Mouse (Mus musculus): Measurements from ENCODE around the gene Rad9b. TPM values are rescaled to one million over a fixed set of nuclear protein-coding genes. Genes with fewer than 3 reads are reported as not detected.

Gene Rad9b
- polyA plus RNA-seq, 1 experiment from 2014 or later: 11.1 TPM

DNA sequence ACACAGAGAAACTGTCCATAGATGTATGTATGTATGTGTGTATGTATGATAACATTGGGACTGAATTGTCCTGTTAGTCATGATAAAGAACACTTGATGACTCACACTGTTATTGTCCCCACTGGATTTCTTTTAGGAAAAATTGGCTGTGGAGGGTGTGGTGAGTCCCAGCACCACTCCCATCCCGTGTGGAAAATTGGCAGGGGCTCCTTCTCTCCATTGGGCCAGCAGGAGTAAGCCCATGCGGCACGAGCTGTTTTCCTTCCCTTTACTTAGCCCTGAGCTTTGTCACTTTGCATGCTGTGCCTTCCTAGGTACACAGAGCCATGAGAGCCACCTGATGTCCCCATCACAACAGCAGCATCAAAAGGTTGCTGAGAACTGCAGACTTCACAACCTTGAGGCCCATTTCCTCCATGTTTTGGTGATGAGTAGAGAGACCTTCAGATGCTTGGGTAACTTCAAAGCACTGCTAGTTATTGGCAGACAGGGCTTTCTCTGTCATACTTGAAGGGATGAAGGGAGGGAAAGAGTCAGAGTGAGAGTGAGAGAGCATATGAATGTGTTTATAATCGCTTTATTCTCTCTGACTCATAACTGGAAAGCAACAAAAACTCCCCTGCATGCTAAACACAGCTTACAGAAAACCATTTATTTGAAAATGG, 65.8 kb downstream of the Rad9b start:
- H3K4me2 ChIP-seq (replicated peaks; ENCODE audit: low read depth, low read length): no peak overlapping the region
- H3K36me3 ChIP-seq (ENCODE audit: insufficient read depth, low read length): 0 out of 2 replicates have a peak, but pooled peaks cover 6% of the 10 kb centered on the region
- no peak overlapping the region for H3K27ac ChIP-seq (ENCODE audit: low read length)
- WGBS: 83% methylated on average over 4 of the region's 4 CpGs
- no peaks in the 10 kb centered on the region for H3K27me3 ChIP-seq (ENCODE audit: insufficient read depth, low read length)
- no peaks in the 10 kb centered on the region; the same call in 1 of the 2 replicates for H3K9me3 ChIP-seq (ENCODE audit: low read length)
- H3K4me1 ChIP-seq (ENCODE audit: insufficient read depth, low read length): peaks cover 23% of the 10 kb centered on the region
- H3K9ac ChIP-seq (replicated peaks; ENCODE audit: low read length): no peak overlapping the region
- no peak overlapping the region for H3K4me3 ChIP-seq (ENCODE audit: low read length)
- ATAC-seq (ENCODE audit: low FRiP score, low TSS enrichment): no peak

DNA sequence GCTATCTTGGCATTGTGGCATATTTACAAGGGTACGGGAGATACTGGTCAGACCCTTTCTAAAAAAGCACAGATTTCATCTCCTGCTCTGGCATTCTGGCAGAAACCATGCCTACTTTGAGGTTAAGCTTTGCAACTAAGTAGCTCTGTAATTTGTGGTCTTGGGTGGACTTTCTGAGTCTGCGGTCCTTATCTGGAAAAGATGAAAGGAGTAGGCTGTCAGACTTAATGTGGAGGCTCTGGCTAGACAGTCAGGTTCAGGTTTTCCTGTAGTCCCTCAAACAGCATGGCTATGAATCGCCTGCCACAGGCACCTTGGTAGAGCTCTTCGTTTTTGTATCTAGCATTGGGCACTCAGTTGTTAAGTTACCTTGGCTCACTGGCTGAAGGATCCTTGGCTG, 67.0 kb downstream of the Rad9b start:
- Histone ChIP-seq H3K9me3 (ENCODE audit: low read length) (no peaks in the 10 kb centered on the region; the same call in 1 of the 2 replicates), H3K4me2 (replicated peaks; ENCODE audit: low read depth, low read length) (no peak overlapping the region), H3K27ac (ENCODE audit: low read length) (no peak overlapping the region), H3K9ac (replicated peaks; ENCODE audit: low read length) (no peak overlapping the region), H3K4me1 (ENCODE audit: insufficient read depth, low read length) (peaks cover 24% of the 10 kb centered on the region), H3K4me3 (ENCODE audit: low read length) (no peak overlapping the region), H3K27me3 (ENCODE audit: insufficient read depth, low read length) (no peaks in the 10 kb centered on the region), H3K36me3 (ENCODE audit: insufficient read depth, low read length) (0 out of 2 replicates have a peak, but pooled peaks cover 6% of the 10 kb centered on the region)
- WGBS: 82% methylated on average over 4 of the region's 4 CpGs
- ATAC-seq (ENCODE audit: low FRiP score, low TSS enrichment): no peak

GRCm38 (mm10) chr5:122286191-122286590, 67.8 kb downstream of the Rad9b start:
- Histone ChIP-seq H3K27me3 (ENCODE audit: insufficient read depth, low read length) (no peaks in the 10 kb centered on the region), H3K36me3 (ENCODE audit: insufficient read depth, low read length) (0 out of 2 replicates have a peak, but pooled peaks cover 6% of the 10 kb centered on the region), H3K9me3 (ENCODE audit: low read length) (no peaks in the 10 kb centered on the region; the same call in 1 of the 2 replicates), H3K4me1 (ENCODE audit: insufficient read depth, low read length) (peaks cover 22% of the 10 kb centered on the region), H3K9ac (replicated peaks; ENCODE audit: low read length) (no peak overlapping the region), H3K4me2 (replicated peaks; ENCODE audit: low read depth, low read length) (0 out of 2 replicates have a peak overlapping the region, but pooled peaks have one; percentile 98), H3K27ac (ENCODE audit: low read length) (no peak overlapping the region), H3K4me3 (ENCODE audit: low read length) (peak overlapping the region; percentile 92; the same call in 1 of the 2 replicates)
- WGBS: 81% methylated on average over 10 of the region's 10 CpGs
- ATAC-seq (ENCODE audit: low FRiP score, low TSS enrichment): no peak

DNA sequence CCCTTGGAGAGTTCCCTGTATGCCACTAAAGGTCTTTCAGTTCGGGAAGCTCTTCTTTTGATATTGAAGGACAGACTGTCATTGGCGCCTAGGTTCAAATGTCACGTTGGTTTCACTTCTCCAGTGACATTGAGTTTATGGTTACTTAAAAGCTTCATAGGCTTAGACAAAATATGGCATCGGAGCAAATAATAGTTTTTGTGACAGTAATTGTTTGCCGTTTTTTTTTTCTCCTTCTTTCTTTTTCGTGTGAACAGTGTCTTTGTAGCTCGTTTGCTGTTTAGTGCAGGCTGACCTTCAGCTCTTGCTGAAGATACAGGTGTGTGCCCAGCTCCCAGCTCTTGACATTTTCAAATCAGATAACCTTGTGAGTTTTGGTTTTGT, 68.3 kb downstream of the Rad9b start:
- H3K9me3 ChIP-seq (ENCODE audit: low read length): no peaks in the 10 kb centered on the region; the same call in 1 of the 2 replicates
- peak overlapping the region; percentile 92 for H3K4me3 ChIP-seq (ENCODE audit: low read length)
- 46% methylated on average over 7 of the region's 7 CpGs for WGBS
- H3K4me1 ChIP-seq (ENCODE audit: insufficient read depth, low read length): peaks cover 25% of the 10 kb centered on the region
- no peak overlapping the region for H3K27ac ChIP-seq (ENCODE audit: low read length)
- peak overlapping the region; percentile 98 for H3K4me2 ChIP-seq (replicated peaks; ENCODE audit: low read depth, low read length)
- no peak for ATAC-seq (ENCODE audit: low FRiP score, low TSS enrichment)
- H3K36me3 ChIP-seq (ENCODE audit: insufficient read depth, low read length): 0 out of 2 replicates have a peak, but pooled peaks cover 6% of the 10 kb centered on the region
- H3K9ac ChIP-seq (replicated peaks; ENCODE audit: low read length): peak overlapping the region; percentile 91; the same call in 1 of the 2 replicates
- no peaks in the 10 kb centered on the region for H3K27me3 ChIP-seq (ENCODE audit: insufficient read depth, low read length)

- no peaks in the 10 kb centered on the region for H3K27me3 ChIP-seq (ENCODE audit: insufficient read depth, low read length)
- ATAC-seq (ENCODE audit: low FRiP score, low TSS enrichment): peak; percentile 36; the same call in 1 of the 2 replicates
- under 1% methylated on average over 33 of the region's 34 CpGs for WGBS
- H3K4me3 ChIP-seq (ENCODE audit: low read length): peak overlapping the region; percentile 92
- no peaks in the 10 kb centered on the region; the same call in 1 of the 2 replicates for H3K9me3 ChIP-seq (ENCODE audit: low read length)
- peak overlapping the region; percentile 91 for H3K9ac ChIP-seq (replicated peaks; ENCODE audit: low read length)
- 0 out of 2 replicates have a peak, but pooled peaks cover 6% of the 10 kb centered on the region for H3K36me3 ChIP-seq (ENCODE audit: insufficient read depth, low read length)
- peak overlapping the region; percentile 98 for H3K4me2 ChIP-seq (replicated peaks; ENCODE audit: low read depth, low read length)
- peak overlapping the region; percentile 68 for H3K27ac ChIP-seq (ENCODE audit: low read length)
- peaks cover 31% of the 10 kb centered on the region for H3K4me1 ChIP-seq (ENCODE audit: insufficient read depth, low read length)
Observed at GRCm38 (mm10) chr5:122285029-122285766, 68.8 kb downstream of the Rad9b start.

DNA sequence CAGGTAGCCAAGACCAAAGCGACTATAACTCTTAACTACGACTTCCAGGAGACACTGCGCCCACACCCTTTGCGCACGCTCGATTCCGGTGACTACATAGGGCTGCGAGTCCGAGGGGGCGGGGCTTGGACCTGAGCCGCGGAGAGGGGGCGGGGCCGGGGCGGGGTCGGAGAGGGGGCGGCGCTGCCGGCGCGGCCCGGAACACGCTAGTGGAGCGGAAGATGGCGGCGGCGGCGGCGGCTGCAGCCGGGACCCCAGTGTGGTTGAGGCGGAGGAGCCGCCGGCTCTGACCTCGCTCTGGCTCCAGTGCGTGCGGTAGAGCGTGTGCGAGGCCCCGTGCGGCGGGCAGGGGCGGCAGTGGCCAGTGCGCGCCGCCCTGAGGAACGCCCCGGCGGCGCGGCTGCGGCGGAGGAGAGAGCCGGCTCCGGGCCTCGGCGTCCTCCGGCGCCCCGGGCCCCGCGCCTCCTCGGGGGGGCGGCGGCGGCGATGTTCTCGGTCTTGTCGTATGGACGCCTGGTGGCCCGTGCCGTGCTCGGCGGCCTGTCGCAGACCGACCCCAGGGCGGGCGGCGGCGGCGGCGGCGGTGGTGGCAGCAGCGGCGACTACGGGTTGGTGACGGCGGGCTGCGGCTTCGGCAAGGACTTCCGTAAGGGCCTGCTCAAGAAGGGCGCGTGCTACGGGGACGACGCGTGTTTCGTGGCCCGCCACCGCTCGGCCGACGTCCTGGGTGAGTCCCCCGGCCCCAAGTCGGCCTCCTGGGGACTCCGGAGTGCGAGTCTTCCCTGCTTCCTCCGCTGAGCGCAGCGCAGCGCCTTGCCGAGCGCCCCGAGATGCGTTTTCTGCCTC, 69.6 kb downstream of the Rad9b start, which contains the start of gene Pptc7:
TSS of gene Pptc7 (plus strand) at position 183 of the 846 bp plus-strand sequence.
- 0 out of 2 replicates have a peak, but pooled peaks cover 6% of the 10 kb centered on the region for H3K36me3 ChIP-seq (ENCODE audit: insufficient read depth, low read length)
- H3K9ac ChIP-seq (replicated peaks; ENCODE audit: low read length): peak within 1 kb of the TSS; percentile 91
- H3K4me1 ChIP-seq (ENCODE audit: insufficient read depth, low read length): peaks cover 34% of the 10 kb centered on the region
- no peaks in the 10 kb centered on the region for H3K27me3 ChIP-seq (ENCODE audit: insufficient read depth, low read length)
- peak within 1 kb of the TSS; percentile 92 for H3K4me3 ChIP-seq (ENCODE audit: low read length)
- ATAC-seq (ENCODE audit: low FRiP score, low TSS enrichment): peak; percentile 94
- WGBS: under 1% methylated on average over 86 of the region's 114 CpGs
- H3K9me3 ChIP-seq (ENCODE audit: low read length): no peaks in the 10 kb centered on the region
- peak within 1 kb of the TSS; percentile 68 for H3K27ac ChIP-seq (ENCODE audit: low read length)
- H3K4me2 ChIP-seq (replicated peaks; ENCODE audit: low read depth, low read length): peak within 1 kb of the TSS; percentile 98

DNA sequence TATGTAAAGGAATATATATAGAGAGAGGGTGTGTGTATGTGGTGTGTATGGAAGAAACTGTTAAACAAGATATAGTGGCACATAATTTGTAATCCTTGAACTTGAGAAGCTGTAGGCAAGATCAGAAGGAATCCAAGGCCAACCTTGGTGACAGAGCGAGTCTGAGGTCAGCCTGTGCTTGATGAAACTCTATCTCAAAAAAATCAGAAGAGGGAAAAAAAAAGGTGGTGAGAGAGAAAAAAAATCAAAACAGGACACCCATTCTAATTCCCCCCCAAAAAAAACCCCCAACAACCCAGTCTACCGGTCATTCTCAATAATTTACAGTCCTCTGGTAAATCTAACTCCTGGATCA, 70.2 kb downstream of the Rad9b start:
- H3K9ac ChIP-seq (replicated peaks; ENCODE audit: low read length): no peak overlapping the region
- peak overlapping the region; percentile 98 for H3K4me2 ChIP-seq (replicated peaks; ENCODE audit: low read depth, low read length)
- no peak overlapping the region for H3K27ac ChIP-seq (ENCODE audit: low read length)
- ATAC-seq (ENCODE audit: low FRiP score, low TSS enrichment): no peak
- peaks cover 34% of the 10 kb centered on the region for H3K4me1 ChIP-seq (ENCODE audit: insufficient read depth, low read length)
- H3K4me3 ChIP-seq (ENCODE audit: low read length): peak overlapping the region; percentile 92
- 17% methylated on average over 2 of the region's 2 CpGs for WGBS
- H3K9me3 ChIP-seq (ENCODE audit: low read length): no peaks in the 10 kb centered on the region
- H3K36me3 ChIP-seq (ENCODE audit: insufficient read depth, low read length): 0 out of 2 replicates have a peak, but pooled peaks cover 6% of the 10 kb centered on the region
- H3K27me3 ChIP-seq (ENCODE audit: insufficient read depth, low read length): no peaks in the 10 kb centered on the region

GRCm38 (mm10) chr5:122280827-122281462, 73.1 kb downstream of the Rad9b start:
- peaks cover 30% of the 10 kb centered on the region for H3K4me1 ChIP-seq (ENCODE audit: insufficient read depth, low read length)
- no peaks in the 10 kb centered on the region; the same call in 1 of the 2 replicates for H3K9me3 ChIP-seq (ENCODE audit: low read length)
- WGBS: 20% methylated on average over 19 of the region's 19 CpGs
- peak overlapping the region; percentile 46; the same call in 1 of the 2 replicates for H3K9ac ChIP-seq (replicated peaks; ENCODE audit: low read length)
- no peaks in the 10 kb centered on the region for H3K36me3 ChIP-seq (ENCODE audit: insufficient read depth, low read length)
- H3K4me2 ChIP-seq (replicated peaks; ENCODE audit: low read depth, low read length): peak overlapping the region; percentile 41
- peak overlapping the region; percentile 23; the same call in 1 of the 2 replicates for H3K27ac ChIP-seq (ENCODE audit: low read length)
- peak overlapping the region; percentile 9 for H3K4me3 ChIP-seq (ENCODE audit: low read length)
- ATAC-seq (ENCODE audit: low FRiP score, low TSS enrichment): no peak
- no peaks in the 10 kb centered on the region for H3K27me3 ChIP-seq (ENCODE audit: insufficient read depth, low read length)

DNA sequence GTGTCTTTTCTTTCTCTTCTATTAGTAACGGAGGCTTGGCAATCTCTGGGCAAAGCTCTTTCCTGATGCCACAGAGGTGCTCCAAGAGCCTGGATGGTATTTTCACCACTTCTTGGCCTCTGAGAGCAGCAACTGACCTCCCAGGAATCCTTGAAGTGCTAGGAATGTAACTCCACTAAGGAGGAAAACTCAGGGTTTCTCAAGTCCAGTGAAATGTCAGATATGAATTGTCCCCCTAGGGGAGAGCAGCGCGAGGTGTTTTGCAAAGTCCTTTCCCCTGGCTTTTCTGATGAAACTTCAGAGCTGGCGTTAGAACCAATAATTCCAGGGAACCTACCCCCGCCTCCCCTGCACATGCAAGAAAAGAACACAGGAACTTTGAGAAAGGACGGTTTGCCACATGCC, 73.6 kb downstream of the Rad9b start:
- Histone ChIP-seq H3K9ac (replicated peaks; ENCODE audit: low read length) (peak overlapping the region; percentile 46; the same call in 1 of the 2 replicates), H3K36me3 (ENCODE audit: insufficient read depth, low read length) (no peaks in the 10 kb centered on the region), H3K27me3 (ENCODE audit: insufficient read depth, low read length) (no peaks in the 10 kb centered on the region), H3K4me2 (replicated peaks; ENCODE audit: low read depth, low read length) (peak overlapping the region; percentile 41), H3K27ac (ENCODE audit: low read length) (peak overlapping the region; percentile 23; the same call in 1 of the 2 replicates), H3K4me1 (ENCODE audit: insufficient read depth, low read length) (peaks cover 25% of the 10 kb centered on the region), H3K9me3 (ENCODE audit: low read length) (no peaks in the 10 kb centered on the region; the same call in 1 of the 2 replicates), H3K4me3 (ENCODE audit: low read length) (peak overlapping the region; percentile 9)
- ATAC-seq (ENCODE audit: low FRiP score, low TSS enrichment): no peak
- 36% methylated on average over 6 of the region's 6 CpGs for WGBS

All from kidney, embryonic 16.5 days (tissue).